ENCODE assay signal across 13 mouse cellular contexts in the genomic region with DNA sequence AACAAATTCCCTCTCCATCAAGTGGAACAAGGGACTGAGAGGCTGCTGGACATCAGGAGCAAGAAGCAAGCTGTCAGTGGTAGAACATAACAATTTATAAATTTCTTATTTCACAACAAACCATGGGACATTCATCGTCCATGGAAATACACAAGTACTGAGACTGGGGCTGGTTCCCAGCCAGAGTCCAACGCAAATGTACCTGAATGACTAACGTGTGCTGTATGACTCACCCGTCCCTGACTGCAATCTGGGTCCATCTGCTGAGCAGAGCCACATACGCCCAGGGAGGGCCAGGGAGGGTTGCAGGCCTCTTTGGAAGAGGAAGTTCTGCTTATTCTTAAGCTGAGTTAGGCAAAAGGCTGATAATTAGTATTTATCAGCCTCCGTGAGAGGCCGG.
A peak's percentile ranks its signal among the peaks of the same experiment; 100 is the strongest.
DNase-seq lines count a peak whose midpoint lies in the region; ATAC-seq and TF ChIP-seq lines count a peak whose summit lies in the region.
"Had no signal": no experiment of that assay in that cellular context is flagged by ENCODE, and none has a peak within 500 bp of the region (broad histone marks: within the 10 kb centered on the region; RNA-seq: fewer than 3 reads in every experiment).

No protein-coding gene starts in this region.

- no peak overlapping the region for H3K4me2 ChIP-seq in CH12.LX (ENCODE audit: insufficient read depth, low read depth, poor library complexity, severe bottlenecking)
- H3K4me2 ChIP-seq in intestine, embryonic 16.5 days (ENCODE audit: low read depth, low read length), result no peak overlapping the region
- H3K4me2 ChIP-seq in midbrain, embryonic 15.5 days, result no peak overlapping the region
- H3K4me2 ChIP-seq in forebrain, embryonic 15.5 days (replicated peaks), result no peak overlapping the region
- H3K4me2 ChIP-seq: embryonic facial prominence, embryonic 13.5 days; hindbrain, embryonic 12.5 days had no signal

- peaks cover 0 to 3% of the 10 kb centered on the region in 2 experiments; a peak in 1 of 4 replicates for H3K4me1 ChIP-seq in CH12.LX (ENCODE audit: control insufficient read depth in 1 of 2, insufficient read depth in 2 of 2)
- H3K4me1 ChIP-seq in intestine, embryonic 16.5 days (ENCODE audit: control insufficient read depth, insufficient read depth, low read length), result no peaks in the 10 kb centered on the region
- H3K4me1 ChIP-seq in limb, embryonic 10.5 days, result peaks cover 8% of the 10 kb centered on the region
- no peaks in the 10 kb centered on the region for H3K4me1 ChIP-seq in midbrain, embryonic 15.5 days
- no peaks in the 10 kb centered on the region for H3K4me1 ChIP-seq in forebrain, embryonic 15.5 days
- H3K4me1 ChIP-seq: heart, embryonic 10.5 days; hindbrain, embryonic 12.5 days had no signal

- TF ChIP-seq CTCF in CH12.LX (conservative IDR thresholded peaks at IDR 0.05 in 1 of 2, IDR thresholded peaks at IDR 0.05 in 1 of 2; ENCODE audit: low read depth in 2 of 2, low read length in 2 of 2), result no peak

- no peak overlapping the region for H3K4me3 ChIP-seq in CH12.LX (replicated peaks in 1 of 3; ENCODE audit: low read depth in 2 of 3, low read length in 2 of 3, poor library complexity in 1 of 3)
- H3K4me3 ChIP-seq in intestine, embryonic 16.5 days (ENCODE audit: low read length), result no peak overlapping the region
- no peak overlapping the region for H3K4me3 ChIP-seq in limb, embryonic 10.5 days
- no peak overlapping the region for H3K4me3 ChIP-seq in midbrain, embryonic 15.5 days
- no peak overlapping the region for H3K4me3 ChIP-seq in forebrain, embryonic 15.5 days
- H3K4me3 ChIP-seq: embryonic facial prominence, embryonic 13.5 days; heart, embryonic 10.5 days; hindbrain, embryonic 12.5 days had no signal

- DNase-seq in layer of hippocampus, adult 9-11 months, result peak; percentile 8
- no peak for DNase-seq in layer of hippocampus, postnatal 25 days (ENCODE audit: extremely low spot score in 1 of 2, low spot score in 1 of 2)
- peak; percentile 19 for DNase-seq in CH12.LX (ENCODE audit: extremely low read depth)
- peak; percentile 62 for DNase-seq in cerebellum, adult 11 months
- no peak for DNase-seq in limb, embryonic 10.5 days (ENCODE audit: low spot score)

- TF ChIP-seq RAD21 in CH12.LX (IDR thresholded peaks at IDR 0.05; ENCODE audit: low read depth, low read length), result no peak

- WGBS in intestine, embryonic 16.5 days, result 36% methylated on average over 7 of the region's 7 CpGs
- WGBS in limb, embryonic 10.5 days, result 89% methylated on average over 7 of the region's 7 CpGs
- WGBS in midbrain, embryonic 15.5 days, result 93% methylated on average over 7 of the region's 7 CpGs
- 76% methylated on average over 7 of the region's 7 CpGs for WGBS in forebrain, embryonic 15.5 days

- dilution Hi-C loops in CH12.LX (cut with MboI; ENCODE audit: extremely low pct_ligation_motif_present, extremely low pct_unique_long_range_greater_than_20kb, low sequenced_read_pairs), result no loop called here

- TF ChIP-seq EP300 in CH12.LX (IDR thresholded peaks at IDR 0.05; ENCODE audit: low read length), result no peak

- H3K9ac ChIP-seq in CH12.LX (ENCODE audit: insufficient read depth, low read depth), result no peak overlapping the region
- no peak overlapping the region for H3K9ac ChIP-seq in intestine, embryonic 16.5 days (ENCODE audit: low read depth, low read length)
- no peak overlapping the region for H3K9ac ChIP-seq in midbrain, embryonic 15.5 days
- H3K9ac ChIP-seq in forebrain, embryonic 15.5 days (replicated peaks), result no peak overlapping the region
- H3K9ac ChIP-seq: embryonic facial prominence, embryonic 13.5 days; hindbrain, embryonic 12.5 days had no signal

- H3K79me2 ChIP-seq in CH12.LX (replicated peaks; ENCODE audit: control insufficient read depth, extremely low read depth, insufficient read depth, poor library complexity, severe bottlenecking), result no peaks in the 10 kb centered on the region

- no peak for TF ChIP-seq POLR2A in CH12.LX (IDR thresholded peaks at IDR 0.05; ENCODE audit: low read depth, low read length)

- H3K9me3 ChIP-seq in CH12.LX (replicated peaks; ENCODE audit: low read length), result no peaks in the 10 kb centered on the region
- no peaks in the 10 kb centered on the region for H3K9me3 ChIP-seq in intestine, embryonic 16.5 days (ENCODE audit: control insufficient read depth, low read length)
- no peaks in the 10 kb centered on the region for H3K9me3 ChIP-seq in limb, embryonic 10.5 days (replicated peaks)
- no peaks in the 10 kb centered on the region for H3K9me3 ChIP-seq in midbrain, embryonic 15.5 days
- no peaks in the 10 kb centered on the region for H3K9me3 ChIP-seq in forebrain, embryonic 15.5 days
- H3K9me3 ChIP-seq: embryonic facial prominence, embryonic 13.5 days; heart, embryonic 10.5 days; hindbrain, embryonic 12.5 days had no signal

- peak; percentile 98 for ATAC-seq in intestine, embryonic 16.5 days
- no peak for ATAC-seq in midbrain, embryonic 15.5 days (replicated peaks)
- ATAC-seq in forebrain, embryonic 15.5 days (replicated peaks), result no peak
- ATAC-seq: activated CD4-positive, CD25-positive, alpha-beta regulatory T cell, adult 4 months; midbrain, embryonic 16.5 days had no signal

- no peaks in the 10 kb centered on the region for H3K27me3 ChIP-seq in CH12.LX (replicated peaks)
- no peaks in the 10 kb centered on the region for H3K27me3 ChIP-seq in intestine, embryonic 16.5 days (replicated peaks; ENCODE audit: control insufficient read depth, insufficient read depth, low read length)
- H3K27me3 ChIP-seq in limb, embryonic 10.5 days (ENCODE audit: low read depth, poor library complexity, severe bottlenecking), result no peaks in the 10 kb centered on the region
- H3K27me3 ChIP-seq in midbrain, embryonic 15.5 days (replicated peaks), result no peaks in the 10 kb centered on the region
- no peaks in the 10 kb centered on the region for H3K27me3 ChIP-seq in forebrain, embryonic 15.5 days
- H3K27me3 ChIP-seq: embryonic facial prominence, embryonic 13.5 days; hindbrain, embryonic 12.5 days had no signal

- H3K36me3 ChIP-seq in CH12.LX (replicated peaks in 1 of 2; ENCODE audit: control insufficient read depth in 1 of 2, insufficient read depth in 1 of 2, low read length in 1 of 2), result no peaks in the 10 kb centered on the region
- no peaks in the 10 kb centered on the region for H3K36me3 ChIP-seq in intestine, embryonic 16.5 days (ENCODE audit: control insufficient read depth, insufficient read depth, low read length)
- no peaks in the 10 kb centered on the region for H3K36me3 ChIP-seq in limb, embryonic 10.5 days
- no peaks in the 10 kb centered on the region for H3K36me3 ChIP-seq in midbrain, embryonic 15.5 days (replicated peaks)
- H3K36me3 ChIP-seq in forebrain, embryonic 15.5 days, result no peaks in the 10 kb centered on the region
- H3K36me3 ChIP-seq: embryonic facial prominence, embryonic 13.5 days; heart, embryonic 10.5 days; hindbrain, embryonic 12.5 days had no signal

- no peak overlapping the region for H3K27ac ChIP-seq in CH12.LX (ENCODE audit: insufficient read depth, low read depth)
- no peak overlapping the region for H3K27ac ChIP-seq in intestine, embryonic 16.5 days (ENCODE audit: low read length)
- no peak overlapping the region for H3K27ac ChIP-seq in limb, embryonic 10.5 days
- H3K27ac ChIP-seq in midbrain, embryonic 15.5 days, result no peak overlapping the region
- no peak overlapping the region for H3K27ac ChIP-seq in forebrain, embryonic 15.5 days (replicated peaks)
- H3K27ac ChIP-seq: embryonic facial prominence, embryonic 13.5 days; heart, embryonic 10.5 days; hindbrain, embryonic 12.5 days had no signal

- in situ Hi-C loops in CH12.LX (cut with MboI; ENCODE audit: low pct_ligation_motif_present, low pct_unique_long_range_greater_than_20kb, low sequenced_read_pairs), result loop anchor here (25.0 kb wide), 1 partner anchor 267 kb away; no protein-coding TSS in a partner anchor

TF ChIP-seq in CH12.LX, 34 proteins besides CTCF, POLR2A, EP300 and RAD21:
- TF ChIP-seq KAT2A (IDR thresholded peaks at IDR 0.05; ENCODE audit: insufficient replicate concordance, low read length) (no peak), PAX5 (IDR thresholded peaks at IDR 0.05; ENCODE audit: low read length) (no peak), JUN (IDR thresholded peaks at IDR 0.05; ENCODE audit: insufficient read depth, low read depth, low read length) (no peak), SMC3 (IDR thresholded peaks at IDR 0.05; ENCODE audit: low read depth, low read length) (no peak), TCF12 (IDR thresholded peaks at IDR 0.05; ENCODE audit: low read depth, low read length) (no peak), HCFC1 (IDR thresholded peaks at IDR 0.05; ENCODE audit: low read depth, low read length) (no peak), ZKSCAN1 (IDR thresholded peaks at IDR 0.05; ENCODE audit: borderline replicate concordance, low read depth, low read length) (no peak), ZMIZ1 (IDR thresholded peaks at IDR 0.05; ENCODE audit: low read depth, low read length) (no peak), ZC3H11A (IDR thresholded peaks at IDR 0.05; ENCODE audit: low read depth, low read length) (no peak), E2F4 (IDR thresholded peaks at IDR 0.05; ENCODE audit: insufficient replicate concordance, low read depth, low read length) (no peak), JUND (conservative IDR thresholded peaks at IDR 0.05; ENCODE audit: low read depth, low read length) (no peak), POLR2AphosphoS2 (IDR thresholded peaks at IDR 0.05; ENCODE audit: low read depth, low read length) (no peak), MAZ (IDR thresholded peaks at IDR 0.05; ENCODE audit: low read depth, low read length) (no peak)

Comparison
In these comparisons a context has a peak if more than half of its experiments do, and no peak if none do; other contexts are left out.
1. DNase-seq: peak in layer of hippocampus, adult 9-11 months (single experiment), CH12.LX (single experiment) and cerebellum, adult 11 months (single experiment); none in layer of hippocampus, postnatal 25 days (0 of 2) and limb, embryonic 10.5 days (single experiment).